Mouse (Mus musculus) CH12.LX (cell line): Measurements from ENCODE around the gene Mgll. TPM values are rescaled to one million over a fixed set of nuclear protein-coding genes. Genes with fewer than 3 reads are reported as not detected.

Experiments
- DNase-seq: peaks from one replicate; pipeline ENCODE4 v3.0.0-alpha.2; 2013; ENCODE audit errors: extremely low read depth
- H3K27ac ChIP-seq: 2 replicates; pipeline ENCODE4 v1.5.1; 2012; ENCODE audit warnings: low read depth, mild to moderate bottlenecking, control low read depth, moderate library complexity; ENCODE audit not compliant: insufficient read depth
- H3K27me3 ChIP-seq: replicated peaks from 2 replicates; pipeline ENCODE3; 2012; ENCODE audit warnings: inconsistent platforms
- H3K36me3 ChIP-seq, 2 experiments: replicated peaks in 1 of 2; 2 replicates each; pipeline versions ENCODE3 to v1.6.1; 2012; ENCODE audit warnings: inconsistent platforms in 1 of 2, low read length in 1 of 2, mild to moderate bottlenecking in 1 of 2, mixed read lengths in 1 of 2, moderate library complexity in 1 of 2; ENCODE audit not compliant: control insufficient read depth in 1 of 2, insufficient read depth in 1 of 2
- H3K4me1 ChIP-seq, 2 experiments: 2 replicates each; pipeline ENCODE4 v1.6.1; 2012; ENCODE audit warnings: inconsistent platforms in 1 of 2, moderate library complexity in 1 of 2; ENCODE audit not compliant: insufficient read depth in 2 of 2, control insufficient read depth in 1 of 2
- H3K4me2 ChIP-seq: 2 replicates; pipeline ENCODE4 v1.6.1; 2012; ENCODE audit warnings: low read depth, mild to moderate bottlenecking, control low read depth; ENCODE audit not compliant: poor library complexity, insufficient read depth, severe bottlenecking
- H3K4me3 ChIP-seq, 3 experiments: fragments of 150-350 bp in 1 of 3; sonication (generic) in 1 of 3; replicated peaks in 1 of 3; 2 replicates each; pipeline versions ENCODE3 to v1.5.1; 2011 to 2012; ENCODE audit warnings: low read depth in 2 of 3, low read length in 2 of 3, mild to moderate bottlenecking in 2 of 3, moderate library complexity in 2 of 3, control low read depth in 1 of 3, improper control_type of control experiment in 1 of 3, inconsistent platforms in 1 of 3, mixed read lengths in 1 of 3; ENCODE audit not compliant: poor library complexity in 1 of 3
- H3K79me2 ChIP-seq: replicated peaks from 2 replicates; pipeline ENCODE4 v1.6.1; 2012; ENCODE audit warnings: mild to moderate bottlenecking, moderate library complexity; ENCODE audit not compliant: control insufficient read depth, poor library complexity, insufficient read depth, severe bottlenecking; ENCODE audit errors: extremely low read depth
- H3K9ac ChIP-seq: 2 replicates; pipeline ENCODE4 v1.6.1; 2012; ENCODE audit warnings: low read depth, mild to moderate bottlenecking, control low read depth, moderate library complexity; ENCODE audit not compliant: insufficient read depth
- H3K9me3 ChIP-seq: replicated peaks from 2 replicates; pipeline ENCODE3; 2012; ENCODE audit warnings: low read length, inconsistent platforms, mixed read lengths
- CHD1 ChIP-seq: IDR thresholded peaks from 2 replicates; pipeline ENCODE4 v1.6.1; 2012; ENCODE audit warnings: low read depth, low read length, improper control_type of control experiment, inconsistent platforms
- E2F4 ChIP-seq: IDR thresholded peaks from 2 replicates; pipeline ENCODE4 v1.6.1; 2011; ENCODE audit warnings: low read depth, low read length, improper control_type of control experiment; ENCODE audit not compliant: insufficient replicate concordance
- ETS1 ChIP-seq: conservative IDR thresholded peaks from 2 replicates; pipeline ENCODE4 v1.6.1; 2012; ENCODE audit warnings: low read depth, mild to moderate bottlenecking, inconsistent platforms, low read length, improper control_type of control experiment, moderate library complexity
- JUND ChIP-seq: conservative IDR thresholded peaks from 2 replicates; pipeline ENCODE4 v1.6.1; 2011; ENCODE audit warnings: low read depth, low read length, improper control_type of control experiment
- KAT2A ChIP-seq: IDR thresholded peaks from 2 replicates; pipeline ENCODE4 v1.6.1; 2012; ENCODE audit warnings: low read length, improper control_type of control experiment, inconsistent platforms; ENCODE audit not compliant: insufficient replicate concordance
- MAFK ChIP-seq: IDR thresholded peaks from 2 replicates; pipeline ENCODE4 v1.6.1; 2011; ENCODE audit warnings: low read length, improper control_type of control experiment; ENCODE audit not compliant: insufficient replicate concordance
- MAX ChIP-seq: IDR thresholded peaks from 2 replicates; pipeline ENCODE4 v1.6.1; 2011; ENCODE audit warnings: low read length, improper control_type of control experiment
- MAZ ChIP-seq: IDR thresholded peaks from 2 replicates; pipeline ENCODE4 v1.6.1; 2012; ENCODE audit warnings: low read depth, mild to moderate bottlenecking, inconsistent platforms, low read length, improper control_type of control experiment, moderate library complexity
- MXI1 ChIP-seq: IDR thresholded peaks from 2 replicates; pipeline ENCODE4 v1.6.1; 2011; ENCODE audit warnings: mild to moderate bottlenecking, low read depth, low read length, improper control_type of control experiment
- NELFE ChIP-seq: IDR thresholded peaks from 2 replicates; pipeline ENCODE4 v1.6.1; 2011; ENCODE audit warnings: low read depth, low read length, improper control_type of control experiment
- NRF1 ChIP-seq: IDR thresholded peaks from 2 replicates; pipeline ENCODE4 v1.6.1; 2014; ENCODE audit warnings: low read depth, mild to moderate bottlenecking, inconsistent platforms, low read length, improper control_type of control experiment, moderate library complexity
- RCOR1 ChIP-seq: conservative IDR thresholded peaks from 2 replicates; pipeline ENCODE4 v1.6.1; 2012; ENCODE audit warnings: low read depth, mild to moderate bottlenecking, inconsistent platforms, low read length, improper control_type of control experiment
- TBP ChIP-seq: conservative IDR thresholded peaks from 2 replicates; pipeline ENCODE4 v1.6.1; 2011; ENCODE audit warnings: low read depth, low read length, improper control_type of control experiment
- UBTF ChIP-seq: IDR thresholded peaks from 2 replicates; pipeline ENCODE4 v1.6.1; 2012; ENCODE audit warnings: low read depth, mild to moderate bottlenecking, inconsistent platforms, low read length, improper control_type of control experiment, moderate library complexity
- USF1 ChIP-seq: IDR thresholded peaks from 2 replicates; pipeline ENCODE4 v1.6.1; 2014; ENCODE audit warnings: low read depth, mild to moderate bottlenecking, inconsistent platforms, low read length, improper control_type of control experiment
- ZKSCAN1 ChIP-seq: IDR thresholded peaks from 2 replicates; pipeline ENCODE4 v1.6.1; 2012; ENCODE audit warnings: low read depth, inconsistent platforms, low read length, improper control_type of control experiment, borderline replicate concordance
- ZNF384 ChIP-seq: IDR thresholded peaks from 2 replicates; pipeline ENCODE4 v1.6.1; 2012; ENCODE audit warnings: low read depth, low read length, improper control_type of control experiment, inconsistent platforms
- dilution Hi-C: fragments of 300-500 bp; cut with MboI; formaldehyde crosslinking; loops from 2 replicates; pipeline ENCODE4 v1.14.3; 2020; ENCODE audit warnings: low sequenced_read_pairs; ENCODE audit not compliant: extremely low pct_unique_long_range_greater_than_20kb, extremely low pct_ligation_motif_present
- in situ Hi-C: fragments of 300-500 bp; cut with MboI; formaldehyde crosslinking; loops from 3 replicates; pipeline ENCODE4 v1.14.3; 2019; ENCODE audit warnings: low sequenced_read_pairs, low pct_ligation_motif_present, low pct_unique_long_range_greater_than_20kb, mixed read lengths
- polyA plus RNA-seq: library from polyadenylated mRNA; unstranded; fragments of >175 nt; gene quantifications from 2 replicates; pipeline ENCODE4 v1.2.1, GENCODE M21; 2012; ENCODE audit warnings: low read depth; ENCODE audit not compliant: insufficient read length
- total RNA-seq, 2 experiments: library from RNA; depleted of rRNA; stranded (reverse); fragments of 300-350 nt in 1 of 2; fragments of >200 nt in 1 of 2; gene quantifications; 2 replicates each; pipeline ENCODE4 v1.2.3; 2012 to 2014

Gene Mgll
- total and polyA plus RNA-seq, 3 experiments: 60.8 to 81.1 (median 76.5) TPM

GRCm38 (mm10) chr6:88792147-88792691 lies 68.0 kb downstream of the Mgll start:
- in situ Hi-C loops (no loop called here), dilution Hi-C loops (no loop called here)
- H3K9ac ChIP-seq: no peak overlapping the region
- H3K27ac ChIP-seq: no peak overlapping the region
- DNase-seq: no peak
- no peak overlapping the region for H3K4me3 ChIP-seq
- no peak for TF ChIP-seq ETS1
- TF ChIP-seq, all 38 proteins: peak for 0
- no peaks in the 10 kb centered on the region for H3K9me3 ChIP-seq
- H3K79me2 ChIP-seq: peaks cover 66% of the 10 kb centered on the region
- H3K27me3 ChIP-seq: no peaks in the 10 kb centered on the region
- H3K4me2 ChIP-seq: no peak overlapping the region
- peaks cover 3 to 50% of the 10 kb centered on the region in 2 experiments; a peak in 3 of 4 replicates for H3K4me1 ChIP-seq
- H3K36me3 ChIP-seq: peaks cover 31 to 87% of the 10 kb centered on the region in 2 experiments

GRCm38 (mm10) chr6:88793243-88793642 lies 69.0 kb downstream of the Mgll start:
- no peak for TF ChIP-seq ZNF384
- TF ChIP-seq NRF1: no peak
- TF ChIP-seq NELFE: no peak
- no peak for TF ChIP-seq TBP
- no peak for TF ChIP-seq MAFK
- TF ChIP-seq USF1: no peak
- no peak for TF ChIP-seq RCOR1
- TF ChIP-seq MAX: no peak
- no peak for TF ChIP-seq JUND
- TF ChIP-seq ZKSCAN1: no peak
- TF ChIP-seq MXI1: no peak
- TF ChIP-seq E2F4: no peak
- TF ChIP-seq KAT2A: no peak
- no peak for TF ChIP-seq UBTF
- TF ChIP-seq ETS1: no peak
- no peak for TF ChIP-seq MAZ
- no peak for TF ChIP-seq CHD1
- H3K27me3 ChIP-seq: no peaks in the 10 kb centered on the region
- H3K9ac ChIP-seq: no peak overlapping the region
- no peak overlapping the region for H3K4me3 ChIP-seq
- in situ Hi-C loops: no loop called here
- H3K79me2 ChIP-seq: peaks cover 73% of the 10 kb centered on the region
- H3K4me1 ChIP-seq: peaks cover 3 to 49% of the 10 kb centered on the region in 2 experiments; a peak in 3 of 4 replicates
- dilution Hi-C loops: no loop called here
- DNase-seq: no peak
- no peaks in the 10 kb centered on the region for H3K9me3 ChIP-seq
- H3K27ac ChIP-seq: no peak overlapping the region
- H3K4me2 ChIP-seq: no peak overlapping the region
- H3K36me3 ChIP-seq: peaks cover 31 to 86% of the 10 kb centered on the region in 2 experiments
